Mouse (Mus musculus): ENCODE results near the gene Dpy19l1. TPM values are rescaled to one million over a fixed set of nuclear protein-coding genes. Genes with fewer than 3 reads are reported as not detected.

The Dpy19l1 gene
- total RNA-seq, 2 experiments from 2014 or later = 42.3 to 45.7 TPM

Other genes with a start within 250 kb of the Dpy19l1 start
- not detected for gene Cypt4, start 122.1 kb upstream of the Dpy19l1 start, total RNA-seq (2021)
- gene Dpy19l2, start 193.2 kb upstream of the Dpy19l1 start, total RNA-seq (2021) = under 1 TPM; 0.43 to 0.50 TPM

Data from layer of hippocampus, adult 18-20 months (tissue).